Mouse (Mus musculus) CH12.LX (cell line): Measurements from ENCODE around the gene Plekhg6.

Source experiments
- E2F4 ChIP-seq: IDR thresholded peaks from 2 replicates; pipeline ENCODE4 v1.6.1; 2011; ENCODE audit warnings: low read depth, low read length, improper control_type of control experiment; ENCODE audit not compliant: insufficient replicate concordance
- EP300 ChIP-seq: IDR thresholded peaks from 2 replicates; pipeline ENCODE4 v1.6.1; 2011; ENCODE audit warnings: low read length, improper control_type of control experiment
- PAX5 ChIP-seq: IDR thresholded peaks from 2 replicates; pipeline ENCODE4 v1.6.1; 2012; ENCODE audit warnings: low read length, inconsistent platforms, mixed read lengths
- POLR2A ChIP-seq: IDR thresholded peaks from 2 replicates; pipeline ENCODE4 v1.6.1; 2011; ENCODE audit warnings: low read depth, mild to moderate bottlenecking, improper control_type of control experiment, low read length
- TCF12 ChIP-seq: IDR thresholded peaks from 2 replicates; pipeline ENCODE4 v1.6.1; 2014; ENCODE audit warnings: low read depth, mild to moderate bottlenecking, inconsistent platforms, low read length, improper control_type of control experiment
- ZNF384 ChIP-seq: IDR thresholded peaks from 2 replicates; pipeline ENCODE4 v1.6.1; 2012; ENCODE audit warnings: low read depth, low read length, improper control_type of control experiment, inconsistent platforms

- TF ChIP-seq E2F4 (no peak), PAX5 (no peak), TCF12 (no peak), POLR2A (no peak), EP300 (no peak), ZNF384 (no peak)
These were observed 35.0 kb downstream of the Plekhg6 start for GRCm38 (mm10) chr6:125345625-125346024.
